Mouse (Mus musculus): ENCODE results near the gene Asah2.
A peak's percentile ranks its signal among the peaks of the same experiment; 100 is the strongest.
"Not testable (repeated sequence)": the region's sequence is repeated elsewhere in the genome, so short reads cannot be mapped to it uniquely, and the experiment has no call there.

Asah2 gene

GRCm38 (mm10) chr19:32107771-32108306, at the start of gene Asah2:
Gene Asah2, minus strand, starts transcription at chr19:32108211.
- DNase-seq (ENCODE audit: low spot score) = peak; percentile 82

GRCm38 (mm10) chr19:32157045-32157444, 49.0 kb upstream of the Asah2 start:
- no peak for DNase-seq (ENCODE audit: low spot score)

- no peak for DNase-seq (ENCODE audit: low spot score)
Observed at GRCm38 (mm10) chr19:32152529-32152928, 44.5 kb upstream of the Asah2 start.

DNA sequence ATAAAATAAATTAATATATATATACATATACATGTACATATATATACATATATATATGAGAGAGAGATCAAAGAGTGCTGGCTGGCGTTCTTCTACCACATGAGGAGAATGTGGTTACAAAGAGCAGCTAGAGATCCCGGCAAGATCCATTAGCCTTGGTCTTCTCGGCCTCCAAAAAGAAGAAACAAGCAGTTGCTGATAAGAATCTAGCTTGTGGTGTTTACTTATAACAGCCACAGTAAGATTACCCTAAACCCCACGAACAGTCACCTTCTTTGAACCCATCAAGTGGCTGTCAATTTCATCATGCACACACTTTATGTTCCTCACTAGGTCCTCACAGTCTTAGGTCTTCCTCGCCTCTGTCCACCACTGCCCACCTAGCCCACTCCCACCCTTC, 40.7 kb upstream of the Asah2 start:
- DNase-seq (ENCODE audit: low spot score) = no peak

GRCm38 (mm10) chr19:32142383-32142782, 34.4 kb upstream of the Asah2 start:
- no peak for DNase-seq (ENCODE audit: low spot score)

DNA sequence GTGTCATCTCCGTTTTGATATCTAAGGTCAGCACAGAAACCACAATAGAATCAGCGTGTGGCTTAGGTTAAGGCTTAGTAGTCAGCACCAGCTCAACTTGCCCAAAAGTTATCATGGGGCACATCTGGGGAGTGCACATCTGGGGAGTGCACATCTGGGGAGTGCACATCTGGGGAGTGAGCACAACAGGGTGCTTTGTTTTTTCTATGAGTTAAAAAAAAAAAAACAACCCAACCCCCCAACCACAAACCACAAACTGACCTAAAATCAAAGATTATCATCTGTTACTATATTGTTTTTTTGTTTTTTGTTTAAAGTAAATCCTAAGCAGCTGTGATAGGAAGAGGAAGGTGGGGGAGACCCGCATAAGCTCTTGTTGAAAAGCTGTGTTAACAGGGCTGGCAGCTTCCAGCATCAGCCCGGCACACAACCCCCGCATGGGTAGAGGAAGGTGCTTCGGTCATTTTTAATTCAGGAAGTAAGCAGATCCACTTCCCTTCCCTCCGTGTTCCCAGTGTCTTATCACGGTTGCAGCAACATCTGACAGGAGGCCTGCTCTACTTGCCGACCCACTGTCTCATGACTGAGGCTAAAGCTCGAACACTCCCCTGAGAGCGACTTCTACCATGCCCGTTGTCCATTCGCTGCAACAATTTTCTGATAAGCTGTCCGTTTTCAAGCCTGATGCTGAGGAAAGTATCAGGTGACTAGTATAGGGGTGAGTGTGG, 30.5 kb upstream of the Asah2 start:
- DNase-seq (ENCODE audit: low spot score) = no peak

DNA sequence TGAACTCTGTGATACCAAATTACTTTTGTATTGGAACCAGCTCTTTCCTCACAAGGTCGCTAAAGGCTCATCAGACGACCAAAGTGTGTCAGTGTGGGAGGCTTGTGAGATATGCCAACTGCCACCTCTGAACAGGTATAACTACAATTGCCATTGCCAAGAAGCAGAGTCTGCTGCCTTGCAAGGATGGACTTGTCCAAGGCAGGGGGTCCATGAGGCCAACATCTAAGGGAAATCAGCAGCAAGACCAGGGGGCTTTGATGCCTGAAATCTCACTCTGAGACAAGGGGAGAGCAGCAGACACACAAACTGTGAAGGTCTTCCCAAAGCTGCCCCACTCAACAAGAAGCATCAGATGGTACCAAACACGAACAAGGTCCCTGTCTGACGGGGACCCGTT, 29.9 kb upstream of the Asah2 start:
- no peak for DNase-seq (ENCODE audit: low spot score)

GRCm38 (mm10) chr19:32136888-32137625, 29.0 kb upstream of the Asah2 start:
- DNase-seq (ENCODE audit: low spot score) = no peak

DNA sequence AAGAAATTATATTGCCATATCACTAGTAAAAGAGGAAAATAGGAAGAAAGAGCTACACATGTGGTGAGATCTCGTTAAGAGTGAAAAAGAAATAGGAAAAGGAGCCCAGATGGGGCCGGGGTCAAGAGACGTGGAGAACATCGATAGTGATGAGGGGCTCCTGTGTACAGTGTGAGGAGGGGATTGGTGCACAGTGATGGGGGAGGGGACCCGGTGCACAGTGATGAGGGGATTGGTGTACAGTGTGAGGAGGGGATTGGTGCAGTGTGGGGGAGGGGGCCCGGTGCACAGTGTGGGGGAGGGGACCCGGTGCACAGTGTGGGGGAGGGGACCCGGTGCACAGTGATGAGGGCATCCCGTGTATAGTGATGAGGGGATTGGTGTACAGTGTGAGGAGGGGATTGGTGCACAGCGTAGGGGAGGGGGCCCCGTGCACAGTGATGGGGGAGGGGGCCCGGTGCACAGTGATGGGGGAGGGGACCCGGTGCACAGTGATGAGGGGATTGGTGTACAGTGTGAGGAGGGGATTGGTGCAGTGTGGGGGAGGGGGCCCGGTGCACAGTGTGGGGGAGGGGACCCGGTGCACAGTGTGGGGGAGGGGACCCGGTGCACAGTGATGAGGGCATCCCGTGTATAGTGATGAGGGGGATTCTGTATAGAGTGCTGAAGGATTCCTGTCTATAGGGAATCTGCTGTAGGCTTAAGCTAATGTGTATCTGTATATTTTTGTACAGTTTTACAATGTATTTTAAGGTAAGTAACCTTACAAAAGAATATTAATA, 23.9 kb upstream of the Asah2 start:
- DNase-seq (ENCODE audit: low spot score) = not testable (repeated sequence)

- DNase-seq (ENCODE audit: low spot score) = no peak
Observed at GRCm38 (mm10) chr19:32129281-32129680, 21.3 kb upstream of the Asah2 start.

DNA sequence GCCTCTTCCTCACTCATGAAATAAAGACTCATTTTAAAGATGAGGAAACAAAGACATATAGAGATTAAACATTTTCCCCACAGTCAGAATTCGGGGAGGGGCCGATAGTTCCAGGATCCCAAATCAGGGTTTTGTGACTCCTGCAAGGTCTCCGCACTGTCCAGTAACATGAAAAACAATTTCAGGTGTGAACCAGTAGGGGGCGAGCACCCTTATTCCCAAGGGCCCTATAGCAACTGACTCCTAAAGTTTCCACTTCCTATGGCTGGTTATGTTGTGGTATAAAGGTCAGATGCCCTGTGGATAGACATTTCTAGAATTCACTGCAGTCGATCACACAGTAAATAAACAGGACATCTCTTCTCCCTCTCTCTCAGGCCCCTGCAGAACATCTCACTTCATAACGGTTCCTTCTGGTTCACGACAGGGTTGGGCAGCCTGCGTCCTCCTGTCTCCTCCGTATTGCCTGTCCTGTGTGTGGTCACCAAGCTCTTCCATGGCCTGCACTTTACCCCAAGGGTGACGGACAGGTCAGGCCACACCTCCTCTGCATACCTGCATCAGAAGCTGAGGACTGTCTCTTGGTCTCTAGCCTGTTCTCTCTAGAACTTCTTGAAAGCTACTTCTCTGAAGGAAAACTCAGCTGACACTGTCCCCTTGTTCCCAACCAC, 19.3 kb upstream of the Asah2 start:
- DNase-seq (ENCODE audit: low spot score) = no peak

- no peak for DNase-seq (ENCODE audit: low spot score)
Observed at GRCm38 (mm10) chr19:32124155-32124554, 16.1 kb upstream of the Asah2 start.

DNA sequence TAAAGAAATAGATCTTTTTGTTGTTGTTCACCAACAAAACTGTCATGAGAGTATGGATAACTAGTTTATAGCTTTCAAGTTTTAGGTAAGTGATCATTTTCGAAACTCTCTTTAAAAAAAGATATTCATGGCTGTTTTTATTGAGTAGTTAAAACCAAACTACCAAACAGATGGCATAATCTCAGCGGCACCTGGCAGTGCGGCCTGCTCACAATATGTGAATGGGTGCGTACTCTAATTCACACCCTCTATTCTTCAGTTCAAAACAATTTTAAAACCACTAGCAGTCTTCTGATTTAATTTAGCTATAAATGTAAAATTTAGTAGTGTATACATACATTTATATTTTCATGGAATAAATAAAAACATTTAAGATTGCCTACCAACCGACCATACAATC, 15.2 kb upstream of the Asah2 start:
- no peak for DNase-seq (ENCODE audit: low spot score)

GRCm38 (mm10) chr19:32120798-32121197, 12.8 kb upstream of the Asah2 start:
- DNase-seq (ENCODE audit: low spot score) = no peak

GRCm38 (mm10) chr19:32119666-32120065, 11.7 kb upstream of the Asah2 start:
- DNase-seq (ENCODE audit: low spot score) = no peak

- DNase-seq (ENCODE audit: low spot score) = no peak
Observed at GRCm38 (mm10) chr19:32118496-32118895, 10.5 kb upstream of the Asah2 start.

GRCm38 (mm10) chr19:32117484-32118018, 9.5 kb upstream of the Asah2 start:
- DNase-seq (ENCODE audit: low spot score) = no peak

DNA sequence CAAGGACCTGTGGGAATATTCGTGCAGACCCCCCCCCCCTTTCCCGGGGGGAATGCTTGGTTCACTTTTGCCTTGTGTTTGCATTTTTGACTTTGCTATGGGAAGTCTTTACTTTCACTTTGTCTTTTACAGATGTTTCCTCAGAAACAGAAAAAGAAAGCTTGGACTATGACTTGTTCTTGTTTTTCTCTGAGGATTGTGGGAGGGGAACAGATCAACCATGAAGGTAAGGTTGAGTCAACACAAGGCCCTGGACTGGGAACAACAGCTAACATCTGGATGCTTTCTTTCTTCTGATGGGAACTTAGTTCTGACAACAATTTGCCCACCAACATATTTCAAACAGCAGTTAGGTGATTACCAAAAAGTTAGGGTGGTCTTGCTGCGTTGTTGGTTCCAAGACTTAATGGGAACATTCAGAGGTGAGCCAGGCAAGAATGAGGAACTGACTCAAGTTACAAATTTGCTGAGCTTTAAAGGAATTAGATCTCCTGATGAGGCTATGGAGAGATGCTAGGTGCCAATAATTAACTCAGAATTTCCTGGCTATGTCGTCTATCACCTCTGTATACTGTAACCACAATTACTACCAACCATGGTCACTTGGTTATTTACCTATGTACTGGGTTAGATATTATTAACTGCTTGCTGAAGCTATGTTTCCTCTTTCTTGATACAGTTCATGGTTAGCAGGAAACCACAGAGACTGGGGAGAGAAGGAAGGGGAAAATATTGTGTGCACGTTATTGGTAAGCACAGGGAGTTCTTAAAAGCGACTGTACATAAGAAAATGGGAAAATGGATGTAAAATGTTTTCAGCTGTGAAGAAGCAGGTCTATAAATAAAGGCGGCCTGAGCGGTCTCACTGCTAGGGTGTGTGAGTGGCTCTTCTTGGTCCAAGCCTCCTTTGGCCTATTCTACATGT, 4.1 kb upstream of the Asah2 start:
- no peak for DNase-seq (ENCODE audit: low spot score)

GRCm38 (mm10) chr19:32106750-32107149, 1.3 kb downstream of the Asah2 start:
- no peak for DNase-seq (ENCODE audit: low spot score)

DNA sequence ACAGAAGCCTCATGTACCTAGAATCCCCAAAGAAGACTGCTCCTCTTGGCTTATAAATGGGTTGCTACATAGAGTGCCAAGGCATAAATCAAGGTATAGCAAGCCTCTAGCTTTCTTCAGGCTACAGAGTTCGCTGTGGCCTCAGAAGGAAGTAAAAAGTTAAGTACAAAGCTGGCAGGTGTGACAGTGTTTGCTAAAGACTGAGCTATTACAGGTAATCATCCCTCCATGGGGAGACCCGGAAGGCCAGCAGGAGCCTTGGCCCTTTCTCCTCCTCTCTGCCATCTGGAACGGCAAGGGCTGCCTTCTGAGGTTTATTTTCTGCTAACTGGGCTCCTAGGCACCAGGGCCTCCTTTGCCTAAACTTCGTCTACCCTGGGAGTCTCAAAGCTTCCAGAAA, 3.8 kb downstream of the Asah2 start:
- no peak for DNase-seq (ENCODE audit: low spot score)

GRCm38 (mm10) chr19:32102976-32103300, 5.1 kb downstream of the Asah2 start:
- no peak for DNase-seq (ENCODE audit: low spot score)
